Mouse (Mus musculus): Measurements from ENCODE around the gene Taf4.

- no peak for TF ChIP-seq CTCF (IDR thresholded peaks at IDR 0.05; ENCODE audit: borderline replicate concordance, insufficient read depth, low read length)
- no peak for TF ChIP-seq POLR2A (IDR thresholded peaks at IDR 0.05; ENCODE audit: low read depth, low read length)
Observed at GRCm38 (mm10) chr2:179978250-179978649, 1.8 kb upstream of the Taf4 start.
